Mouse (Mus musculus) neural tube, embryonic 10.5 days (tissue): ENCODE data around the gene Aire.
A peak's percentile ranks its signal among the peaks of the same experiment; 100 is the strongest.

Experiments
- DNase-seq: peaks from one replicate; pipeline ENCODE4 v3.0.0-alpha.2; 2017; ENCODE audit warnings: low spot score; ENCODE audit errors: extremely low spot score

Gene Aire

GRCm38 (mm10) chr10:78043406-78043836 is at the start of gene Aire:
Aire (minus strand) TSS chr10:78043610.
- peak; percentile 68 for DNase-seq

GRCm38 (mm10) chr10:78092725-78093029 is 49.3 kb upstream of the Aire start:
- DNase-seq = no peak

GRCm38 (mm10) chr10:78091865-78092724 is 48.7 kb upstream of the Aire start:
- no peak for DNase-seq

- DNase-seq = no peak
These were observed 47.5 kb upstream of the Aire start for GRCm38 (mm10) chr10:78090706-78091491.

GRCm38 (mm10) chr10:78090246-78090645 is 46.8 kb upstream of the Aire start:
- DNase-seq = no peak

GRCm38 (mm10) chr10:78087101-78087511 is 43.7 kb upstream of the Aire start:
- no peak for DNase-seq

GRCm38 (mm10) chr10:78086444-78087061 is 43.1 kb upstream of the Aire start:
- no peak for DNase-seq

GRCm38 (mm10) chr10:78085711-78086110 is 42.3 kb upstream of the Aire start:
- DNase-seq = no peak

GRCm38 (mm10) chr10:78084073-78084472 is 40.7 kb upstream of the Aire start:
- DNase-seq = no peak

- no peak for DNase-seq
These were observed 36.7 kb upstream of the Aire start for GRCm38 (mm10) chr10:78079955-78080591.

GRCm38 (mm10) chr10:78078276-78078675 is 34.9 kb upstream of the Aire start:
- no peak for DNase-seq

- no peak for DNase-seq
These were observed 34.5 kb upstream of the Aire start for GRCm38 (mm10) chr10:78077862-78078261.

- no peak for DNase-seq
These were observed 31.6 kb upstream of the Aire start for GRCm38 (mm10) chr10:78074977-78075376.

- DNase-seq = no peak
These were observed 30.7 kb upstream of the Aire start for GRCm38 (mm10) chr10:78074151-78074550.

GRCm38 (mm10) chr10:78069101-78070011 is 25.9 kb upstream of the Aire start, which contains the start of gene Icosl:
Icosl (plus strand) TSS chr10:78069302.
- peak; percentile 75 for DNase-seq

- DNase-seq = no peak
These were observed 25.1 kb upstream of the Aire start for GRCm38 (mm10) chr10:78068541-78068940.

- DNase-seq = no peak
These were observed 23.8 kb upstream of the Aire start for GRCm38 (mm10) chr10:78067226-78067625.

GRCm38 (mm10) chr10:78063122-78063521 is 19.7 kb upstream of the Aire start:
- DNase-seq = no peak

GRCm38 (mm10) chr10:78057056-78057455 is 13.6 kb upstream of the Aire start:
- no peak for DNase-seq
